Mouse (Mus musculus) liver, embryonic 15.5 days (tissue): ENCODE data around the gene Eif4e3. TPM values are rescaled to one million over a fixed set of nuclear protein-coding genes. Genes with fewer than 3 reads are reported as not detected.

Experiments used
- ATAC-seq: fragments of 200-750 bp; cut with Nextera tagmentation; 2 replicates; pipeline ENCODE4 v1.8.0; 2017; ENCODE audit warnings: moderate number of reproducible peaks, mild to moderate bottlenecking, moderate library complexity; ENCODE audit not compliant: insufficient read depth
- H3K27ac ChIP-seq: fragments of 300-500 bp; sonication (generic); replicated peaks from 2 replicates; pipeline ENCODE4 v1.5.1; 2015; ENCODE audit warnings: mild to moderate bottlenecking, inconsistent platforms
- H3K27me3 ChIP-seq: fragments of 300-500 bp; sonication (generic); 2 replicates; pipeline ENCODE4 v1.6.1; 2015; ENCODE audit warnings: mild to moderate bottlenecking, inconsistent platforms
- H3K36me3 ChIP-seq: fragments of 300-500 bp; sonication (generic); replicated peaks from 2 replicates; pipeline ENCODE4 v1.6.1; 2015; ENCODE audit warnings: moderate library complexity, mild to moderate bottlenecking, inconsistent platforms
- H3K4me1 ChIP-seq: fragments of 300-500 bp; sonication (generic); replicated peaks from 2 replicates; pipeline ENCODE4 v1.6.1; 2015; ENCODE audit warnings: inconsistent platforms
- H3K4me2 ChIP-seq: fragments of 300-500 bp; sonication (generic); 2 replicates; pipeline ENCODE4 v1.6.1; 2015; ENCODE audit warnings: moderate library complexity, mild to moderate bottlenecking, inconsistent platforms
- H3K4me3 ChIP-seq: fragments of 300-500 bp; sonication (generic); replicated peaks from 2 replicates; pipeline ENCODE4 v1.5.1; 2015; ENCODE audit warnings: mild to moderate bottlenecking, inconsistent platforms
- H3K9ac ChIP-seq: fragments of 300-500 bp; sonication (generic); 2 replicates; pipeline ENCODE4 v1.6.1; 2015; ENCODE audit warnings: moderate library complexity, mild to moderate bottlenecking, inconsistent platforms
- H3K9me3 ChIP-seq: fragments of 300-500 bp; sonication (generic); replicated peaks from 2 replicates; pipeline ENCODE4 v1.6.1; 2016; ENCODE audit warnings: inconsistent platforms
- WGBS: fragments of 180-500 bp; shearing (Covaris S2); methylation state at CpG from one replicate; pipeline ENCODE4 v1.1.7; 2015; ENCODE audit warnings: mixed read lengths; ENCODE audit not compliant: insufficient replicate concordance; 5-methylcytosine and 5-hydroxymethylcytosine counted together
- polyA plus RNA-seq: library from polyadenylated mRNA; unstranded; fragments of >200 nt; fragmentation: Nextera tagmentation; extraction: Ambion mirVana; gene quantifications from 2 replicates; pipeline ENCODE4 v1.2.1, GENCODE M21; 2015

The Eif4e3 gene
- polyA plus RNA-seq, 1 experiment from 2014 or later: 2.2 TPM

DNA sequence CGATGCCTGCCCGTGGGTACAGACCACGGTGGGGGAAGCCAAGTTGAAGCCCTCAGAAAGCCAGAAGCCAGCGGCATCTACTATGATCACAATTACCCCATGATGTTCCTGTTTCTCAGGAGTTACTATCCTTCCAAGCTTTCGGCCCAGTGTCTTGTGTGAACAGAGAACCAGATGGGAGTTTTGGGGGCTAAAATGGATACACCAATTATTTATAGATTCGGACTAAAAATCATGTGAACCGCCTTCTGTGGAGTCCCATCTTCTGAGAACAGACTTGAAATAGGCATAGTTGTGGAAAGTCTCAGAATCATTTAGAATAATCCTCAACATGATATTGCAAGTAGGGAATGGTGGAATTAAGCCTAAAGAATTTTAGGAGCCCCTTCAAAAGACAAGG is 64.1 kb downstream of the Eif4e3 start:
- H3K9me3 ChIP-seq: no peaks in the 10 kb centered on the region
- ATAC-seq: no peak
- WGBS: 53% methylated on average over 7 of the region's 7 CpGs
- 0 out of 2 replicates have a peak, but pooled peaks cover 2% of the 10 kb centered on the region for H3K4me1 ChIP-seq
- H3K36me3 ChIP-seq: no peaks in the 10 kb centered on the region
- no peak overlapping the region for H3K4me3 ChIP-seq
- H3K9ac ChIP-seq: no peak overlapping the region
- no peaks in the 10 kb centered on the region for H3K27me3 ChIP-seq
- H3K4me2 ChIP-seq: no peak overlapping the region
- no peak overlapping the region for H3K27ac ChIP-seq

DNA sequence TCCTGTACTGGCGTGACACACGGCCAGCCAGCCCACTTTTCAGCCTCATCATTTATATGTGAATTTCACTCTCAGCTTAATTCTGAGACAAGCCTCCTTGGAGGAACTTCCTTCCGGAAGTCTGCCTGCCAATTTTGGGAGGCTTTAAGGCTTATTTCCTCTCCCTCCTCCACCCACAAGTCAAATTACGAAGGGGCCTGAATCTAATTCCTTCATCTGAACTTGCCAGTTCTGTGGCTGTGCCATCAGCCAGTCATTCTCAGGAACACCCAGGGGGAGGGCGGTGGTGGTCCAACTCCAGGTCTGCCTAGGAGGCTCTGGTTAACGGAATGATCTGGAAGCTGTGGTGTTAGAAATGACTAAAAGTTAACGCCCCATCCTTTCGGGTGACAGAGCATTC is 65.7 kb downstream of the Eif4e3 start:
- ATAC-seq: no peak
- H3K4me1 ChIP-seq: 0 out of 2 replicates have a peak, but pooled peaks cover 2% of the 10 kb centered on the region
- no peaks in the 10 kb centered on the region for H3K9me3 ChIP-seq
- H3K9ac ChIP-seq: no peak overlapping the region
- H3K36me3 ChIP-seq: no peaks in the 10 kb centered on the region
- H3K4me3 ChIP-seq: no peak overlapping the region
- 41% methylated on average over 8 of the region's 8 CpGs for WGBS
- H3K4me2 ChIP-seq: no peak overlapping the region
- H3K27ac ChIP-seq: no peak overlapping the region
- H3K27me3 ChIP-seq: no peaks in the 10 kb centered on the region

DNA sequence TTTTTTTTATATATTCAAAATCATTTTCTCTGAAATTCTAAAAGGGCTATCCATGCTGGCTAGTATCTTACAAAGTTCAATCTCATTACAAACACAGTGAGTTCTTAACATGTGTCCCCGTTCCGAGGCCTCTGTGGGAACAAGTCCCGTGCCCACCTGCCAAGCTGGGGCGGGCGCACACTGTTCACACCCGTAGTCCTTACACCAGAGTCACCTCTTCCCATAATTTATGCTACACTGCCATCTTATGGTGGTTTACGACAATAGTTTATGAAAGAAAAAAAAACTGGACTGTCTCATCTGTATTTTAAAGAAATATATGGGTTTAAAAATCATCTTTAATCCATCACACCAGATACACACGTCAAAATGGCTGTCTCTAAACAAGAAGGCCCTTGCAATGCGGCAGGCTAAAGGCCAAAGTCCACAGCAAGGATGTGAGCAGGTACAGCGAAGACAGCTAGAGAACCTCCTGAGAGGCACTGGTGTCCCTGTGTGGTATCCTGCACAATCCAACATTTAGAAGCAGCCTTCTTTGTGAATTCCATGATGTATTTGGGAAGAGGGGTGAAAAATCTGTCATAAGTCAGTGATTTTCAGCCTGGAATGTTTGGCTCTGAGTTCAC is 66.3 kb downstream of the Eif4e3 start:
- Histone ChIP-seq H3K27me3 (no peaks in the 10 kb centered on the region), H3K4me1 (0 out of 2 replicates have a peak, but pooled peaks cover 2% of the 10 kb centered on the region), H3K9me3 (no peaks in the 10 kb centered on the region), H3K4me2 (no peak overlapping the region), H3K36me3 (no peaks in the 10 kb centered on the region), H3K9ac (no peak overlapping the region), H3K4me3 (no peak overlapping the region), H3K27ac (no peak overlapping the region)
- no peak for ATAC-seq
- 28% methylated on average over 10 of the region's 10 CpGs for WGBS

DNA sequence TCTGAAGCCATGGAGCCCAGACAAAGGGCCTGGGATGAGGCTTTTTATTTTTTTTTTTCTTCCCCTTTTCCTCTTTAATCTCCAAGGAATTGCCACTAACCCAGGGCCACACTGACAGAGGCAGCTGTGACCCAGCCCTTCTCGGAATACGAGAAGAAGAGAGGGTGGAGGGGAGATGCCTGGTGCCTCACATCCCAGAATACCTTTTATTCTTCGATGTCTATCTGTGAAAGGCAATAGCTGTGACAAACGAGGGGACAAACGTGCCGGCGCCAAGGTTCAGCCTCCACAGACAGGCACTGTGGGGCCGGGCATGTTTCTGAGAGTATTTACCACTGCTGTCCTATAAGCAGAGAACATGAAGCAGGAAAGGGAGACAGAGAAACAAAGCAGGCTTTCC is 66.9 kb downstream of the Eif4e3 start:
- 53% methylated on average over 8 of the region's 8 CpGs for WGBS
- H3K4me2 ChIP-seq: no peak overlapping the region
- no peak overlapping the region for H3K4me3 ChIP-seq
- no peaks in the 10 kb centered on the region for H3K9me3 ChIP-seq
- no peak overlapping the region for H3K27ac ChIP-seq
- no peak for ATAC-seq
- H3K9ac ChIP-seq: no peak overlapping the region
- H3K4me1 ChIP-seq: 0 out of 2 replicates have a peak, but pooled peaks cover 2% of the 10 kb centered on the region
- H3K27me3 ChIP-seq: no peaks in the 10 kb centered on the region
- no peaks in the 10 kb centered on the region for H3K36me3 ChIP-seq

DNA sequence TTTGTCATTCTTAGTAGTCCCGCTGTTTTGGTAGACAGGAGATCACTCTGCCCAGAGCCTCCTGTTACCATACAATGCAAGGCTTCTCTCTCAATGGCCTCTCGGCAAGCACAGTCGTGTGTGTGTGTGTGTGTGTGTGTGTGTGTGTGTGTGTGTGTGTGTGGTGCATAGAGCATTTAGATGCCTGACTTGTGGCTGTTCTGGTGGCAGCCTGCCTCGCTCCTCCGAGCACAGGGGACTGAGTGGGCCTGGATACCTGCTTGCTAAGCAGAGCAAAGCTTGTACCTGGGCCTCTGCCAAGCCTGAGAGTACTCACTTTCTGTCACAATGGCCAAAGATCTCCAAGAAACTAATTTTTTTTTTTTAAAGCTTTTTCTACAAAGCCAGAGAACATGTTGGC is 67.3 kb downstream of the Eif4e3 start:
- ATAC-seq: no peak
- no peaks in the 10 kb centered on the region for H3K36me3 ChIP-seq
- 52% methylated on average over 5 of the region's 5 CpGs for WGBS
- no peaks in the 10 kb centered on the region for H3K27me3 ChIP-seq
- H3K27ac ChIP-seq: no peak overlapping the region
- no peak overlapping the region for H3K9ac ChIP-seq
- no peak overlapping the region for H3K4me3 ChIP-seq
- H3K4me2 ChIP-seq: no peak overlapping the region
- H3K4me1 ChIP-seq: 0 out of 2 replicates have a peak, but pooled peaks cover 2% of the 10 kb centered on the region
- H3K9me3 ChIP-seq: no peaks in the 10 kb centered on the region

DNA sequence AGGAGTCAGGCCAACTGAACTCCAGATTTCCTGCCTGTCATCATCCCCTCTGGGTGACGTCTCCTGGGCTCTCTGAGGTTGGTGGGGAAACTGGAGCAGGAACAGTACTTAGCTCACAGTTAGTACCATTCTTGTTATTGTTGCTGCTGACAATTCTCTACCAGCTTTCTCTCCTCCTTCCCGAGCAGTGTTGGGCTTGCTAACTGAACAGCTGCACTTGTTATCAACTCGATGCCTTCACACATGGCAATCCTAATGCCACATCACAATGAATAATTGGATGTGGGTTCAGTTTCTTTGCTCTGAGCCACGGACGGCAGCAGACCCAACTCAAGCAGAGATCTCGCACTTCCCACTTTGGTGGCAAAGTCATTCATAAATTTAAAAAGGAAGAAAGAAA is 89.5 kb downstream of the Eif4e3 start:
- H3K9me3 ChIP-seq: no peaks in the 10 kb centered on the region
- H3K4me2 ChIP-seq: no peak overlapping the region
- no peak overlapping the region for H3K9ac ChIP-seq
- no peaks in the 10 kb centered on the region for H3K4me1 ChIP-seq
- H3K4me3 ChIP-seq: no peak overlapping the region
- H3K36me3 ChIP-seq: no peaks in the 10 kb centered on the region
- WGBS: 31% methylated on average over 6 of the region's 6 CpGs
- H3K27me3 ChIP-seq: no peaks in the 10 kb centered on the region
- no peak for ATAC-seq
- H3K27ac ChIP-seq: no peak overlapping the region

DNA sequence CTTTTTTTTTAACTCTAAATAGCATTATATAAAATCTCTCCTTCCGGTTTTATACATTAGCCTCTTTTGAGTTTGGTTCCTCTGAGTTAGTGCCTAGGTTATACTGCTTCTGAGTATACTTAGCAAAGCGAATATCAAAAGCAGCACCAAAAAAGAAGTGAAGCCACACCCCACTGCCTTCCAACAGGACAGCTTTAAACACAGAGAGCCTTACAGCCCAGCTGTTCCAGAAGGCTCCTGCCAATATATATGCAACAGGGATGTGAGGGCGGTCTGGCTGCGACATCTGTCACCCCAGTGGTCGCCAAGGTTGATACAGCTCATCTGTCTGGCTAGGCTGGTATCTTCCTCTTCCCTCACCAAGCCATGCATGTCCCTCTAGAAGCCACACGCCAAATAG is 90.9 kb downstream of the Eif4e3 start:
- Histone ChIP-seq H3K4me2 (no peak overlapping the region), H3K27ac (no peak overlapping the region), H3K27me3 (no peaks in the 10 kb centered on the region), H3K36me3 (no peaks in the 10 kb centered on the region), H3K4me1 (no peaks in the 10 kb centered on the region), H3K9ac (no peak overlapping the region), H3K9me3 (no peaks in the 10 kb centered on the region), H3K4me3 (no peak overlapping the region)
- 57% methylated on average over 6 of the region's 6 CpGs for WGBS
- ATAC-seq: no peak

Other genes starting within 250 kb of the Eif4e3 start
- gene Foxp1, start 144.1 kb downstream of the Eif4e3 start, polyA plus RNA-seq: 15.2 and 15.4 TPM in 2 replicates
- 0.75 and 0.88 TPM in 2 replicates for gene Gm20696, start within 50 bp of the Eif4e3 start, polyA plus RNA-seq
- gene Gpr27, start 25.9 kb upstream of the Eif4e3 start, polyA plus RNA-seq: 0.05 and 0.09 TPM in 2 replicates
- gene Prok2, start 59.6 kb upstream of the Eif4e3 start, polyA plus RNA-seq: 0.08 TPM in 1 of 2 replicates, not detected in the other